Mouse (Mus musculus) adrenal gland, postnatal 36 days (tissue): ENCODE data around the gene Dpm1. TPM values are rescaled to one million over a fixed set of nuclear protein-coding genes. Genes with fewer than 3 reads are reported as not detected.

Experiments used
- DNase-seq, 2 experiments: peaks; one replicate each; pipeline ENCODE4 v3.0.0; 2021; ENCODE audit warnings: mixed read lengths in 1 of 2
- microRNA-seq: library from miRNA; unstranded; fragments of <30 nt; microRNA quantifications from one replicate; pipeline ENCODE4 v1.2.0, GENCODE M21; 2021
- total RNA-seq, 2 experiments: library from RNA; stranded (reverse); gene quantifications; 2 replicates each; pipeline ENCODE4 v1.2.3; 2021

Dpm1 gene
- total RNA-seq, 2 experiments from 2014 or later, result 104 to 123 TPM

DNA sequence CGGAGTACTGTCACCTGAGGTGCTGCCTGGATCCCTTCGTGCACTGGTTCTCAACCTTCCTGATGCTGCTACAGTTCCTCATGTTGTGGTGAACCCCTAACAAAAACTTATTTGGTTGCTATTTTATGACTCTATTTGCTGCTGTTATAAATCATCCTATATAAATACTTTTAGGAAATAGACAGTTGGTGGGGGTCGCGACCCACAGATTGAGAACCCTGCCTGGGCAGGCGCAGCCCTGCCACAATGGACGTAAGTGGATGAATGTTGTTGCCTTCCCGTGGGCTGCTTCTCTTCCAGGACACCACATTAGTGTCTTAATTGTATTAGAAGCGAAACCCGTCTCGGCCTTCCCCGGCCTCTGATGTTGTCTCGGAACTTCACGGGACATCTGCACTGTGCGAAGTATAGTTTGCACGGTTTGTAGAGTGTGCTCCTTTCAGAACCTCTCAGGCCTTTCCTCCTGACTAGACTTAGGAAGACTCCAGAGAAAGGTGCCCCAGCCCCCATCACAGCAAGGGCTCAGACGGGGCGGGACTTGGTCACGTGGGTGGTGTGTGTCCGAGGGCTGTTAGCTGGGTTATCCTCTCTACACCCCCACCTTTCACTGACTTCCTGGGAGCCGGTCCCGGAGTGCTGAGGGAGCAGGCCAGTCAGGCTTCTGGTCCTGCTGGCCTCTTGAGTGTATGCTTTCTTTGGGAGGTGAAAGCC, 63.5 kb downstream of the Dpm1 start:
- DNase-seq, result peak; percentile 14 to 28

- no peak for DNase-seq
Observed at GRCm38 (mm10) chr2:168161978-168162377, 68.4 kb downstream of the Dpm1 start.

GRCm38 (mm10) chr2:168161514-168161971, 68.8 kb downstream of the Dpm1 start:
- no peak for DNase-seq

- no peak for DNase-seq
Observed at GRCm38 (mm10) chr2:168160370-168160930, 69.9 kb downstream of the Dpm1 start.

Small RNA genes lying within 50 kb of the gene (microRNA-seq; reads per million reads assigned to microRNA genes)
- not detected for gene Gm24561

Other genes starting within 250 kb of the Dpm1 start
- gene Ripor3, start 220.0 kb downstream of the Dpm1 start, total RNA-seq, result 1 to 10 TPM; 2.1 TPM
- 1 to 10 TPM in 1 of 2 experiments, under 1 TPM in 1; 0.99 to 1.3 TPM for gene Pard6b, start 149.6 kb downstream of the Dpm1 start, total RNA-seq
- gene Adnp, start 23.5 kb downstream of the Dpm1 start, total RNA-seq, result 10 to 100 TPM; 52.1 to 61.7 TPM
- gene Gm20716, start 227 bp downstream of the Dpm1 start, total RNA-seq, result 10 to 100 TPM; 26.6 to 27.7 TPM
- 10 to 100 TPM; 14.3 to 15.8 TPM for gene Mocs3, start within 50 bp of the Dpm1 start, total RNA-seq
- not detected for gene Kcng1, start 51.1 kb upstream of the Dpm1 start, total RNA-seq